Mouse (Mus musculus) MEL (cell line): ENCODE results near the gene Syne4. TPM values are rescaled to one million over a fixed set of nuclear protein-coding genes. Genes with fewer than 3 reads are reported as not detected.

Experiments used
- DNase-seq: peaks from one replicate; pipeline ENCODE4 v3.0.0; 2011; ENCODE audit warnings: low read depth, low spot score
- H3K27ac ChIP-seq: 2 replicates; pipeline ENCODE4 v1.5.1; 2012; ENCODE audit warnings: low read depth, mild to moderate bottlenecking, control low read depth, low read length, moderate library complexity; ENCODE audit not compliant: control insufficient read depth
- H3K27me3 ChIP-seq, 2 experiments: fragments of 150-350 bp in 1 of 2; sonication (generic) in 1 of 2; 2 replicates each; pipeline ENCODE4 v1.6.1; 2012; ENCODE audit warnings: low read length in 2 of 2, mild to moderate bottlenecking in 2 of 2, improper control_type of control experiment in 1 of 2, moderate library complexity in 1 of 2; ENCODE audit not compliant: insufficient read depth in 2 of 2, control insufficient read depth in 1 of 2
- H3K36me3 ChIP-seq, 2 experiments: 2 replicates each; pipeline ENCODE4 v1.6.1; 2012 to 2014; ENCODE audit warnings: low read length in 2 of 2, improper control_type of control experiment in 1 of 2, inconsistent platforms in 1 of 2, mild to moderate bottlenecking in 1 of 2; ENCODE audit not compliant: insufficient read depth in 2 of 2, control insufficient read depth in 1 of 2
- H3K4me1 ChIP-seq, 2 experiments: fragments of 150-350 bp in 1 of 2; sonication (generic) in 1 of 2; 2 replicates each; pipeline ENCODE4 v1.6.1; 2012; ENCODE audit warnings: low read length in 2 of 2, improper control_type of control experiment in 1 of 2, mild to moderate bottlenecking in 1 of 2; ENCODE audit not compliant: insufficient read depth in 2 of 2, control insufficient read depth in 1 of 2
- H3K4me3 ChIP-seq, 2 experiments: fragments of 150-350 bp in 1 of 2; sonication (generic) in 1 of 2; 2 replicates each; pipeline ENCODE4 v1.5.1; 2012; ENCODE audit warnings: low read depth in 2 of 2, low read length in 2 of 2, mild to moderate bottlenecking in 2 of 2, moderate library complexity in 2 of 2, control low read depth in 1 of 2, improper control_type of control experiment in 1 of 2; ENCODE audit not compliant: control insufficient read depth in 1 of 2, insufficient read depth in 1 of 2
- H3K79me2 ChIP-seq: 2 replicates; pipeline ENCODE4 v1.6.1; 2012; ENCODE audit warnings: mild to moderate bottlenecking, low read length, moderate library complexity; ENCODE audit not compliant: control insufficient read depth, poor library complexity, insufficient read depth
- H3K9ac ChIP-seq: 2 replicates; pipeline ENCODE4 v1.6.1; 2012; ENCODE audit warnings: low read depth, mild to moderate bottlenecking, control low read depth, low read length, moderate library complexity; ENCODE audit not compliant: control insufficient read depth, poor library complexity, severe bottlenecking
- H3K9me3 ChIP-seq: fragments of 150-350 bp; sonication (generic); replicated peaks from 2 replicates; pipeline ENCODE4 v1.6.1; 2012; ENCODE audit warnings: mild to moderate bottlenecking, low read length, improper control_type of control experiment, moderate library complexity; ENCODE audit not compliant: insufficient read depth
- CHD1 ChIP-seq: IDR thresholded peaks from 2 replicates; pipeline ENCODE4 v1.6.1; 2012; ENCODE audit warnings: low read depth, mild to moderate bottlenecking, inconsistent platforms, low read length, improper control_type of control experiment
- CHD2 ChIP-seq: IDR thresholded peaks from 2 replicates; pipeline ENCODE4 v1.6.1; 2011; ENCODE audit warnings: low read length, improper control_type of control experiment
- E2F4 ChIP-seq: IDR thresholded peaks from 2 replicates; pipeline ENCODE4 v1.6.1; 2011; ENCODE audit warnings: low read depth, low read length, improper control_type of control experiment, borderline replicate concordance
- ELF1 ChIP-seq: IDR thresholded peaks from 2 replicates; pipeline ENCODE4 v1.6.1; 2014; ENCODE audit warnings: low read depth, mild to moderate bottlenecking, inconsistent platforms, low read length, improper control_type of control experiment, moderate library complexity
- ETS1 ChIP-seq: IDR thresholded peaks from 2 replicates; pipeline ENCODE4 v1.6.1; 2012; ENCODE audit warnings: low read depth, mild to moderate bottlenecking, inconsistent platforms, low read length, improper control_type of control experiment, moderate library complexity
- GABPA ChIP-seq: IDR thresholded peaks from 2 replicates; pipeline ENCODE4 v1.6.1; 2012; ENCODE audit warnings: low read depth, mild to moderate bottlenecking, inconsistent platforms, low read length, improper control_type of control experiment, moderate library complexity
- GATA1 ChIP-seq: IDR thresholded peaks from 2 replicates; pipeline ENCODE4 v1.6.1; 2011; ENCODE audit warnings: low read depth, low read length, improper control_type of control experiment
- HCFC1 ChIP-seq: IDR thresholded peaks from 2 replicates; pipeline ENCODE4 v1.6.1; 2012; ENCODE audit warnings: low read depth, mild to moderate bottlenecking, inconsistent platforms, low read length, improper control_type of control experiment, moderate library complexity
- JUND ChIP-seq: IDR thresholded peaks from 2 replicates; pipeline ENCODE4 v1.6.1; 2011; ENCODE audit warnings: low read depth, mild to moderate bottlenecking, improper control_type of control experiment, low read length
- KAT2A ChIP-seq: conservative IDR thresholded peaks from 2 replicates; pipeline ENCODE4 v1.6.1; 2012; ENCODE audit warnings: low read depth, low read length, improper control_type of control experiment, inconsistent platforms
- MAFK ChIP-seq: IDR thresholded peaks from 2 replicates; pipeline ENCODE4 v1.6.1; 2011; ENCODE audit warnings: low read depth, mild to moderate bottlenecking, low read length, improper control_type of control experiment, borderline replicate concordance
- MAX ChIP-seq: IDR thresholded peaks from 2 replicates; pipeline ENCODE4 v1.6.1; 2011; ENCODE audit warnings: low read length, improper control_type of control experiment
- MAZ ChIP-seq: IDR thresholded peaks from 2 replicates; pipeline ENCODE4 v1.6.1; 2012; ENCODE audit warnings: low read depth, mild to moderate bottlenecking, inconsistent platforms, low read length, improper control_type of control experiment
- MEF2A ChIP-seq: IDR thresholded peaks from 2 replicates; pipeline ENCODE4 v1.6.1; 2014; ENCODE audit warnings: low read depth, mild to moderate bottlenecking, inconsistent platforms, low read length, improper control_type of control experiment; ENCODE audit not compliant: poor library complexity, insufficient replicate concordance, severe bottlenecking; ENCODE audit errors: extremely low read depth
- MXI1 ChIP-seq: IDR thresholded peaks from 2 replicates; pipeline ENCODE4 v1.6.1; 2011; ENCODE audit warnings: mild to moderate bottlenecking, low read depth, low read length, improper control_type of control experiment
- MYB ChIP-seq: IDR thresholded peaks from 2 replicates; pipeline ENCODE4 v1.6.1; 2011; ENCODE audit warnings: mild to moderate bottlenecking, low read depth, low read length, improper control_type of control experiment
- MYC ChIP-seq: IDR thresholded peaks from 2 replicates; pipeline ENCODE4 v1.6.1; 2011; ENCODE audit warnings: low read depth, mild to moderate bottlenecking, low read length, improper control_type of control experiment, moderate library complexity
- NELFE ChIP-seq: IDR thresholded peaks from 2 replicates; pipeline ENCODE4 v1.6.1; 2011; ENCODE audit warnings: low read depth, low read length, improper control_type of control experiment
- NRF1 ChIP-seq: IDR thresholded peaks from 2 replicates; pipeline ENCODE4 v1.6.1; 2014; ENCODE audit warnings: low read depth, mild to moderate bottlenecking, inconsistent platforms, low read length, improper control_type of control experiment, moderate library complexity; ENCODE audit not compliant: poor library complexity, insufficient read depth, severe bottlenecking
- POLR2A ChIP-seq, 2 experiments: IDR thresholded peaks; 2 replicates each; pipeline ENCODE4 v1.6.1; 2011 to 2012; ENCODE audit warnings: low read length in 2 of 2, mild to moderate bottlenecking in 2 of 2, control low read depth in 1 of 2, improper control_type of control experiment in 1 of 2, low read depth in 1 of 2, moderate library complexity in 1 of 2; ENCODE audit not compliant: control insufficient read depth in 1 of 2, insufficient read depth in 1 of 2, poor library complexity in 1 of 2
- POLR2AphosphoS2 ChIP-seq: IDR thresholded peaks from 2 replicates; pipeline ENCODE4 v1.6.1; 2011; ENCODE audit warnings: low read length, improper control_type of control experiment
- POLR2AphosphoS5 ChIP-seq: IDR thresholded peaks from 2 replicates; pipeline ENCODE4 v1.6.1; 2012; ENCODE audit warnings: low read depth, borderline replicate concordance, mild to moderate bottlenecking, inconsistent platforms, low read length, moderate library complexity, mixed read lengths
- RCOR1 ChIP-seq: IDR thresholded peaks from 2 replicates; pipeline ENCODE4 v1.6.1; 2012; ENCODE audit warnings: low read depth, mild to moderate bottlenecking, inconsistent platforms, low read length, improper control_type of control experiment
- SIN3A ChIP-seq: IDR thresholded peaks from 2 replicates; pipeline ENCODE4 v1.6.1; 2012; ENCODE audit warnings: low read length, improper control_type of control experiment, inconsistent platforms
- TAL1 ChIP-seq: IDR thresholded peaks from 2 replicates; pipeline ENCODE4 v1.6.1; 2012; ENCODE audit warnings: mild to moderate bottlenecking, inconsistent platforms, low read length, moderate library complexity, mixed read lengths
- TBP ChIP-seq: IDR thresholded peaks from 2 replicates; pipeline ENCODE4 v1.8.0; 2011; ENCODE audit warnings: low read depth, low read length, improper control_type of control experiment
- TCF12 ChIP-seq: IDR thresholded peaks from 2 replicates; pipeline ENCODE4 v1.6.1; 2014; ENCODE audit warnings: low read depth, mild to moderate bottlenecking, inconsistent platforms, low read length, improper control_type of control experiment, moderate library complexity
- ZC3H11A ChIP-seq: IDR thresholded peaks from 2 replicates; pipeline ENCODE4 v1.6.1; 2012; ENCODE audit warnings: low read depth, mild to moderate bottlenecking, inconsistent platforms, low read length, improper control_type of control experiment
- ZMIZ1 ChIP-seq: IDR thresholded peaks from 2 replicates; pipeline ENCODE4 v1.6.1; 2012; ENCODE audit warnings: low read depth, mild to moderate bottlenecking, inconsistent platforms, low read length, improper control_type of control experiment, moderate library complexity
- polyA plus RNA-seq, 2 experiments: library from polyadenylated mRNA; stranded (reverse) in 1 of 2; unstranded in 1 of 2; fragments of >175 nt in 1 of 2; fragments of >200 nt in 1 of 2; gene quantifications; 2 replicates each; pipeline versions ENCODE4 v1.2.1 to v1.2.4; 2012; ENCODE audit warnings: low replicate concordance in 2 of 2, low read depth in 1 of 2; ENCODE audit not compliant: insufficient read length in 2 of 2, insufficient read depth in 1 of 2, missing spikeins in 1 of 2
- total RNA-seq: library from RNA; depleted of rRNA; stranded (reverse); fragments of 300-350 nt; gene quantifications from 2 replicates; pipeline ENCODE4 v1.2.3, GENCODE M21; 2012

Syne4 gene
- total and polyA plus RNA-seq, 3 experiments, result 0.31 to 0.82 TPM; not detected in 1

GRCm38 (mm10) chr7:30308076-30309005 lies 6.3 kb upstream of the Syne4 start, which contains the start of gene Alkbh6:
Gene Alkbh6 (plus strand): TSS chr7:30308717.
- peak; percentile 98 for DNase-seq

DNA sequence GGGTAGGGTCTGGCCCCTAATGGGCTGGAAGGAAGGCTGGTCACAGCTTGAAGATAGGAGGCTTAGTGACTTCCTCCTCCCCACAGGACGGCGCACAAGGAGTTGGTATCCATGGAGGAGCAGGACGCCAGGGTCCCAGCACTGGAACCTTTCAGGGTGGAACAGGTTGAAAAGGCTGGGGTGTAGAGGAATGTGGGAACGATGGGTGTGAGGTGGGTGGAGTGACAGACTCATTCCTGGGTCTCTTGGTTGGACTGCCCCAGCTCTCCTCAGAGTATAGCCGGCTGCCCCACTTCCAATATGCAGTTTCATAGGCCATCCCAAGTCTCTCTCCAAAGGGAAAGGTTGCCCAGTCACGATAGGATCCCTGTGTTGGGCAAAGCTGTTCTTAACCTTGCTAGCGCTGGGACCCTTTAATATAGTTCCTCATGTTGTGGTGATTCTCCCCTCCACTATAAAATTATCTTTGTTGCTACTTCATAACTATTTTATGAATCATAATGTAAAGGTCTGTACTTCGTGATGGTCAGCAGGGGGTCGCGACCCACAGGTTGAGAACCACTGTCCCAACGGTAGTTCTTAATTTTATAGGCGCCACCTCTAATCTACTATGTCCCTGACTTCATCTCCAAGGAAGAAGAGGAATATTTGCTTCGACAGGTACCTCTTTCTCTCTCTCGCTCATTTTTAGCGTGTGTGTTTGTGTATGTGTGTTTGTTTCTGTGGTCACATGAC lies 5.0 kb upstream of the Syne4 start:
- no peak for TF ChIP-seq POLR2AphosphoS5
- TF ChIP-seq MEF2A, result no peak
- no peak for TF ChIP-seq KAT2A
- no peak for TF ChIP-seq GATA1
- no peak for TF ChIP-seq E2F4
- no peak for TF ChIP-seq MYB
- no peak for TF ChIP-seq ZC3H11A
- no peak for TF ChIP-seq TBP
- TF ChIP-seq MAFK, result no peak
- no peak for TF ChIP-seq CHD1
- TF ChIP-seq GABPA, result no peak
- no peak for TF ChIP-seq TAL1
- no peak for TF ChIP-seq ETS1
- TF ChIP-seq ELF1, result no peak
- no peak for TF ChIP-seq MYC

More at GRCm38 (mm10) chr7:30308076-30309005, 6.3 kb upstream of the Syne4 start, which contains the start of gene Alkbh6:
- Histone ChIP-seq H3K9ac (peak within 1 kb of the TSS; percentile 72), H3K79me2 (no peaks in the 10 kb centered on the region; the same call in 1 of the 2 replicates), H3K27ac (peak within 1 kb of the TSS; percentile 35; the same call in 1 of the 2 replicates), H3K36me3 (no peaks in the 10 kb centered on the region), H3K9me3 (no peaks in the 10 kb centered on the region), H3K4me1 (peaks cover 0 to 13% of the 10 kb centered on the region in 2 experiments; a peak in 3 of 4 replicates), H3K4me3 (peak within 1 kb of the TSS; percentile 59 to 92), H3K27me3 (no peaks in the 10 kb centered on the region)
- TF ChIP-seq NRF1, result peak; percentile 69
- TF ChIP-seq MYB, result no peak
- no peak for TF ChIP-seq MYC
- 0 out of 2 replicates have a peak, but pooled peaks have one; percentile 55 for TF ChIP-seq ZMIZ1
- peak; percentile 79; the same call in 1 of the 2 replicates for TF ChIP-seq TBP
- TF ChIP-seq SIN3A, result peak; percentile 81
- peak; percentile 85 for TF ChIP-seq HCFC1
- TF ChIP-seq POLR2A (IDR thresholded peaks at IDR 0.05; ENCODE audit: control insufficient read depth in 1 of 2, insufficient read depth in 1 of 2, low read depth in 1 of 2, low read length in 2 of 2, poor library complexity in 1 of 2), result peak; percentile 78 to 98
- TF ChIP-seq ELF1, result peak; percentile 89
- peak; percentile 54 for TF ChIP-seq MAX
- TF ChIP-seq JUND, result no peak
- peak; percentile 38; the same call in 1 of the 2 replicates for TF ChIP-seq CHD2
- peak; percentile 94 for TF ChIP-seq NELFE
- no peak for TF ChIP-seq GATA1
- TF ChIP-seq MAZ, result peak; percentile 69; the same call in 1 of the 2 replicates
- peak; percentile 80 for TF ChIP-seq MXI1
- TF ChIP-seq POLR2AphosphoS2, result peak; percentile 96
- peak; percentile 27 for TF ChIP-seq RCOR1
- TF ChIP-seq TCF12, result no peak

More for the DNA sequence above, 5.0 kb upstream of the Syne4 start:
- no peak overlapping the region for H3K27ac ChIP-seq
- peak overlapping the region; percentile 59 to 92; a peak in 3 of 4 replicates for H3K4me3 ChIP-seq
- H3K36me3 ChIP-seq, result no peaks in the 10 kb centered on the region
- no peaks in the 10 kb centered on the region for H3K27me3 ChIP-seq
- no peak for DNase-seq
- H3K9me3 ChIP-seq, result no peaks in the 10 kb centered on the region
- H3K9ac ChIP-seq, result peak overlapping the region; percentile 60; the same call in 1 of the 2 replicates
- no peaks in the 10 kb centered on the region; the same call in 1 of the 2 replicates for H3K79me2 ChIP-seq
- peaks cover 0 to 13% of the 10 kb centered on the region in 2 experiments; a peak in 3 of 4 replicates for H3K4me1 ChIP-seq
